Mouse (Mus musculus) megakaryocyte-erythroid progenitor cell, adult 5-6 weeks (primary cell): ENCODE data around the gene Gm6899. TPM values are rescaled to one million over a fixed set of nuclear protein-coding genes. Genes with fewer than 3 reads are reported as not detected.

ENCODE experiments used
- ATAC-seq: replicated peaks from 2 replicates; pipeline ENCODE4 v1.8.0; 2016; ENCODE audit warnings: mild to moderate bottlenecking, inconsistent platforms; ENCODE audit not compliant: severe bottlenecking, poor library complexity, low FRiP score, low TSS enrichment
- total RNA-seq, 2 experiments: library from RNA; stranded (forward) in 1 of 2; stranded (reverse) in 1 of 2; fragments of 200-1000, 215-1000 nt in 1 of 2; fragments of >200 nt in 1 of 2; fragmentation: Nextera tagmentation in 1 of 2; gene quantifications; 2 replicates each; pipeline ENCODE4 v1.2.3; 2014 to 2017

Gene Gm6899
- total RNA-seq, 2 experiments from 2014 or later, result not detected

GRCm38 (mm10) chr11:26636239-26636638 lies 43.2 kb downstream of the Gm6899 start:
- ATAC-seq, result no peak

GRCm38 (mm10) chr11:26640314-26640785 lies 47.3 kb downstream of the Gm6899 start:
- ATAC-seq, result peak; percentile 87

- ATAC-seq, result no peak; the same call in 1 of the 2 replicates
These were observed 49.1 kb downstream of the Gm6899 start for GRCm38 (mm10) chr11:26642141-26642540.

Other genes with a start within 250 kb of the Gm6899 start
- 32.0 and 37.5 TPM in 2 replicates for gene Fancl, start 207.1 kb upstream of the Gm6899 start, total RNA-seq (2014; fragmentation: Nextera tagmentation)
- gene Fancl, start 207.1 kb upstream of the Gm6899 start, total RNA-seq (2017), result 67.8 and 68.6 TPM in 2 replicates
- 18.0 and 24.7 TPM in 2 replicates for gene Vrk2, start 758 bp downstream of the Gm6899 start, total RNA-seq (2014; fragmentation: Nextera tagmentation)
- gene Vrk2, start 758 bp downstream of the Gm6899 start, total RNA-seq (2017), result 27.8 and 50.5 TPM in 2 replicates